Mouse (Mus musculus): ENCODE results near the gene Ascc1.

The Ascc1 gene

DNA sequence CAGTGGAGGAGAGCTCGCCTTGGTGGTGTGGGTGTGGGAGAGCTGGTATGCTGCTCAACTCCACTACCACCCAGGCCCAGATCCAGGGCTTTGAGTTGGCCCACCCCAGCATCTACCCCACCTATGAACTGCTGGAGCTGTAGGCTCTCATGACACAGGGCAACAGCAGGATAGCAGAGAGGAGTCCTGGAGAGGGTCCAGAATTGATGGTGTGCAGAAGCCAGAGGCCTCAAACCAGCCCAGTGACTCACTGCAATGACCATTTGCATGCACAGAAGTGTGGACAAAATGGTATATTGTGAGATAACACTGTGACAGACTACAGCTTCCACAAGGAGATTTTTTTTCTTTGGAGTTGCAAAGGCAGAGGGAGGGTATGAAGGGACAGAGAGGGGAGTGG, 21.1 kb downstream of the Ascc1 start:
- no peak for DNase-seq

DNA sequence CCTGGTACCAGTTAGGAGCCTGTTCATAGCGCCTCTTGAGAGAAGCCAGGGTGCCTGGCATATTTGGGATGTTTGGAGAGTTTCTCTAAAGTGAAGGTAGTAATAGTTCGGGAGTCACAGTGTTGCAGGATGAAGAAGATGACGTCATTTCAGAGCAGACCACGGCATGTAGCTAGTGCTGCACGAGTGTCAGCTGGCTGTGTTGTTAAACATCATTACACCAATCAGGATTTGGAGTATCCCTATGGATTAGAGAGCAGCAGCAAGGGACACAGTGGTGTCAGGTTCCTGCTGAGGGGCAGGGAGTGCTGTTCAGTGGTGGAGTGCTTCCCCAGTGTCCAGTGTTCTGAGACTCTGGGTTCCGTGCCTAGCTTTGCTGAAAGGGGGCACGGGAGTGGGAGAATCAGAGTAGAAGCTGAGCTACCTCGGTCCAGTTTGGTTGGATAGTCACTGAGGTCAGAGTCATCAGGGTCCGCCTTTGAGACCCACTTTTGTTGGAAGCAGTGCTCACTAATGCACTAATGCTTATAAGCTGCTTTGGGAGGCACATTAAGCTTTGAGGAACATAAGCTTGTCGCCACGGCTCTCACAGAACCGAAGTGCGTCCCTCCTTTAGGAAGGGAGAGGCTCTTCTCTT, 24.3 kb downstream of the Ascc1 start:
- no peak for DNase-seq

DNA sequence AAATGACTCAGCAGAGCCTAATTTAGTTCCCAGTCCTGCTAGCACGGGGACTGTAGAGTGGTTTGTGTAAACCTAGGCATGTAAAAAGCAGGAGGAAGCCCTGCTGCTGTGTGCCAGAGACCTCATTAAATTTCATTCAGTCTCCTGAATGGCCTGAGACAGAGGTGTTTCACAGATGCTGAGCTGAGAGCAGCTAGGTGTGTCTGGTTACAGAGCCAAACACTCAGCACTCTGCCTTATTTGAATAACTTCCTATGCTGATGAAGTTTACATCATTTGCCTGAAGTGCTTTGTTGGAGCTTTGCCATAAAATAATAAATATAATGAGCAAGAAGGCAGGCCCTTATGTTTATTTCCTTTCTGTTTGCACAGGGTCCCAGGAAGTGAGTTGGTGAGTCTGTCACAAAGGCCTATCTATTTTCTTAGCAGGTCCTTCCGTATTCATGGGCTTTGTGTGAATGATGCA, 25.0 kb downstream of the Ascc1 start:
- DNase-seq = no peak

DNA sequence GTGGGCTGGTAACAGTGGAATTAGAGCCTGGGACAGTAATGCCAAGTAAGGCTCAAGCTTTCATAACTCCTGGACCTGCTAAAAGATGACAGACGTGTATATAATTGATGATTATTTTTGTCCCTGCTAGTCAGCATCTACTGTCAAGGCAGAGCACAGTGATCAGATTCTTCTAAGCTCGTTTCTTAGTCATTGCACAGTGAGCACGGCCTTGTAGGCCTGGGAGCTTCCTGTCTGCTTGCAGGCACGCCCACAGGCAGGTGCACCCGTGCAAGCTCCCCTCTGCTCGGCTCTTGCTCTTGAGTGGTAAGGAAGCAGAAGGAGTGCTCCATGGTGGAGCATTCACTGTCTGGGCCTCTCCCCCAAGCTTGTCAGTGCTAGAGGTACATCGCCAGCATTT, 25.6 kb downstream of the Ascc1 start:
- DNase-seq = peak; percentile 9 to 35

DNA sequence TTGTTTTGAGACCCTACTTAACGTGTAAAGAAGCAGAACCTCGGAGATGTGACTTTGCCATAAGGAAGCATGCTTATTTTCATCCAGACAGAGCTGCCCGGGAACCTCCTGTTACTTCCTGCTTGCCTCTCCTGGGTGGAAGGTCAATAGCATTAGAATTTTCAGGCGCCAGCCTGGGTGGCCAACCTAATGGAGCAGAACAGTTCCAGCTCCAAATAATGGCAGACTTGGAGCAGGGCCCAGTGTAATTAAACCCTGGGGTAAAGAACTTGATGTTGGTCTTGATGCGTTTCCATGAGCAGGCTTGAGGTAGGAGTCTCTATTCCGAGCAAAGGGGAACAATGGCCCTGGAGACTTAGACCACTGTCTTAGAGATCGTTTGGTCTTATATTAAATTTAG, 26.4 kb downstream of the Ascc1 start:
- DNase-seq = no peak

DNA sequence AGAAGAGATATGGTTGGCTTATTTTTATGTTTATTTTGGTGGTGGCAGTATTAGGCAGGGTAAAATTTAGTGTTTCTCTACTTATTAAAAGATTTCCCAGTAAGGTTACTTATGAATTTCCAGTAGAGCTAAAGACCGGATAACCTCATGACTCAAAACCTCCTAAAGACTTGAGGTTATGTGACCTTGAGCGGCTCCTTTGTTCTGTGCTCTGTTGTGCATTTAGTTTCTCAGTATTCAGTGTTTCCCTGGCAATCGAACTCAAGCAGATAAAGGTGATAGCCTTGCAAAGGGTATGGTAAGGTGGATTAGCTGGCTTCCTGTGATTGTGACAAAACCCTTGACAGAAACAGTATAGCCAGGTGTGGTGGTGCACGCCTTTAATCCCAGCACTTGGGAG, 26.8 kb downstream of the Ascc1 start:
- DNase-seq = no peak

DNA sequence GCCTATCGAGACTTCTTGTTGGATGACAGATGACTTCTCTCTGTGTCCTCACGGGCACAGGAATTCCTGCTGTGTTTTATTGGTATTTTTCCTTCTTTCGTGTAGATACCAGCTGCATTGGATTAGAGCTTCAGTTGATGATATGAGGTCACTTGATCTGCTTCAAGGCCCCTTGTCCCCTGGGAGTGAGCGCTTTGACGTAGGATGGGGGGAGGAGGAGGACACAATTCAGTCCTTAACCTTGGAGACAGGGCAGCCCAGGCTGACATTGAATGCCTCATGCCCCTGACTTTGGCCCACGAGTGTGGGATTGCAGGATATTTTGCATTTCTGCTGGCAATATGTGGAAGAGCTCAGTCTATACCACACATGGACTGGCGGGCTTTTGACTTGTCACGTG, 29.0 kb downstream of the Ascc1 start:
- no peak for DNase-seq

DNA sequence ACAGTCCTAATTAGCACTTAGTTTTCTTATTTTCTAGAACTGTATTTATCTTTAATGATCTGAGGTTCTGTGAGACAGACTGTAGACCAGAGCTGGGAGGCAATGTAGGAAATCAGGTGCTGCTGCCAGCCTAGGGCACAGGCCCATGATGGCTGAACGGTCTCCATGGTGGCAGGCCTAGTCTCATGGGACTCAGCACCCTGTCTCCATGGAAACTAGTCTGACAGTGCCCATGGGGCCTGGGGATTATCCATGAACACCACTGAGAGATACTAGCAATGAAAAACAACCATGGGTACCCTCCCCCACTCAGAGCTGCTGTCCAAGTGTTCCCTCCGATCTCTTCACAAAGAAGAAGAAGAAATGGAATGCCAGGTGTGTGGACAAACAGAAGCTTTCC, 29.4 kb downstream of the Ascc1 start:
- DNase-seq = no peak

DNA sequence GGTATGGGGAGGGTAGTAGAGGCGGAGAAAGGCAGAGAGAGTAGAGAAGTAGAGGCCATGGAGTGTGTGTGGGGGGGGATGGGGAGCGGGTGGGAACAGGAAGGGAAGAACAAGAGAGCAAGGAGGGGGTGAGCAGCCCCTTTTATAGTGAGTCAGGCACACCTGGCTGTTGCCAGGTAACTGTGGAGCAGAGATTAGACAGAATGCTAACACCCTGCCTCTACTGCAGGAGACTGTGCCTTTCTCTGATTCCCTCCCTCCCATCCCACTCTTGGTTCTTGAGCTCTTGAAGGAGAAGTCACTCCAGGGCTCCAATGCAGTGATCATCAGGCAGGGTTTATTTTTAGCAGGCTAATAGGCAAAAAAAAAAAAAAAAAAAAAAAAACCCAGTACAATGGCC, 30.0 kb downstream of the Ascc1 start:
- DNase-seq = no peak

DNA sequence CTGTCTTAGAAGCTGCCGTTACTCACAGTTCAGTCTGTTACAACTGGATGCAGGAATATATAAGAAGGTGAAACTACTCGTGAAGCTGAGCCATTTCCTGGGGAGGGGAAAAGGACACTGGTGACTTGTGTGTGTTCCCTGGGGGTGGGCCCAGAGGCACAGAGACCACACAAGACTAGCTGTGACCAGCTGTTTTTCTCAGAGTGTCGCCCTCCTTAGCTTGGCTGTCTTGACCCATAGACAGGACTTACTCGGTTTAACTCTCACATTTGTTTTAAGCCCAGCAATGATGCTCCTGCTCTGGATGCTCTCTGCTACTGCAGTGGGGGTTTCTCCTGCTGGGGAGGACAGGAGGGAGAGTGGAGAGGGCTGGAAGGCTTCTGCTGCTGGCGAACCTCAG, 30.5 kb downstream of the Ascc1 start:
- no peak for DNase-seq

DNA sequence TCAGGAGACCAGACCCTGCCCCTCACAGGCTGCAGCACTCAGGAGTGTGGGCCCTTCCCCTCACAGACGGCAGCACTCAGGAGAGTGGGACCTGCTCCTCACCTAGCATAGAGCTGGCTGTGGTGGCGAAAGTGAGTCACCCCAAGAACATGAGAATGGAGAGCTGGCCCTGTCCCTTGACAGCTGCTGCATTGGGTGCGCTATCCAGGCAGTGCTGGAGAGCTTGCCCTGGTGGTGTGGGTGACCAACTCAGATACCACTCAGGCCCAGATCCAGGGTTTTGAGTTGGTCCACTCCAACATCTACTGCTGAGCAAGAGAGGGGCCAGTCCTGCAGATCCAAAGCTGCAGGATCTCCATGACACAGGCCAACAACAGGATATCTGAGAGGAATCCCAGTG, 32.0 kb downstream of the Ascc1 start:
- no peak for DNase-seq

DNA sequence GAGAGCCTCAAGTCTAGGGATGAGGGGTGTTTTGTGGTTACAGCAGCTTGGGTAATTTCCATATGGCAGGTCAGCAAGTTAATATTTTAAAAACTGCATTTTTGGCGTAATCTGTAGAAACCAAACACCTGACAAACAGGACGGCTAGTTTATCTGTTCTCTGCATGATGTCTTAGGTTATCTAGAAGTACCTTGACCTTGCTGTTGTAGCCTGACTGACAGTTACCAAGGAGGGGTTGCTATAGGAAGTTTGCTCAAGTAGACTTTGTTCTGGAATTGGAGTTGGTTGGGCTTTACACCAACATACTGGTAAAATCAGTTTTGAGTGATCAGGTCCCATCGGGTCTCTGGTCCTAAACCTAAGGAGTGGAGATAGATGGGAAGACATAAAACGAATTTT, 33.1 kb downstream of the Ascc1 start:
- no peak for DNase-seq

DNA sequence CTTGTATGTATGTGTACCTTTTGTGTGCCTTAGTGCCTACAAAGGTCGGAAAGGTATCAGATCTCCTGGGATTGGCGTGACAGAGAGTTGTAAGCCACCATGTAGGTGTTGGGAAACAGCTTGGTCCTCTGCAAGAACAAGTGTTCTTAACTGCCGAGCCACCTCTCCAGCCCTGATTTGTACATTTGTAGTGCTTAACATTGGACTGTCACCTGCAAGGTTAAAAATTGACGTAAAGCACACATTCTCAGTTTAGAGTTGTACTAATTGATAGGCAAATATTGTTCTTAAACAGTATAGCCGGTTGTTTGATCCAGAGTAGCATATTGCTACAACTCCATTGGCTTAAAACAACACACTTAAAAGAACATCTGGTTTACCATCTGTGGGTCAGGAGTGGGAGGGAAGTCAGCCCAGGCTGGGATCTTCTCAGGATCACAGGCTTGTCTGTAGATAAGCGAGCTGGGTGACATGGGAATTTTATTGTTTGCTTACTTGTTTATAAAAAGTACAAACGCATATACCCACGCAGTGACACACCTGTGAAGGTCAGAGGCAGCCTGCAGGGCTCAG, 39.8 kb downstream of the Ascc1 start:
- no peak for DNase-seq

DNA sequence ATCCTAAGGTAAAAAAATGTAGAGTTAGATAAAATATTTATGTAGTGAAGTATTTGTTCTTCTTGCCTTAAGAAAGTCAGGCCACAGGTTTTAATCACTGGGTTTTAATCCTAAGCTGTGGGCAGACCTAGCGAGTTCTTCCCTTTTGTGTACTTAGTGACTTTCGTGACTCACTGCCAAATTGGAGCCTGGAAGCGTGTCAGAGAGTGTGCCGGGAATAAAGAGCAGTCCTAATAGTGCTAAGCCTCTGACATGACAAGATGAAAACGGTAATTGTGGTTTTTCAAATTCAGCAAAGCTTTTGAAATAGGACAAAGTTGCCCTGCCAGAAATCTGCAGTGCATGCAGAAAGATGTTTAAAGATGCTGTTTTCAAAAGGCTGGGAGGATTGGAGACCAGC, 44.1 kb downstream of the Ascc1 start:
- no peak for DNase-seq

DNA sequence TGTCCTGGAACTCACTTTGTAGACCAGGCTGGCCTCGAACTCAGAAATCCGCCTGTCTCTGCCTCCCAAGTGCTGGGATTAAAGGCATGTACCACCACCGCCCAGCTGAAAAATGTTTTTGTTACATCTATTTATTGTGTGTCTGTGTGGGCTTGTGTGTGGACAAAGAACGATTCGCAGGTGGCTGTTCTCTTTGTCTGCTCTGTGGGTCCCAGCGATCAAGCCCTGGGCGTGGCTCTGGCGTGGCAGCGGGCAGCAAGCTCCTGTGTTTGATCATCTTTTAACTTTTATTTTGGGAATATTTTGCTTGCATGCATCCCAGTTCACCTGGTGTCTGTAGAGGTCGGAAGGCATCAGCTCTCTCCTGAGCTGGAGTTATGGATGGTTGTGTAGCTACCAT, 48.0 kb downstream of the Ascc1 start:
- DNase-seq = no peak

DNA sequence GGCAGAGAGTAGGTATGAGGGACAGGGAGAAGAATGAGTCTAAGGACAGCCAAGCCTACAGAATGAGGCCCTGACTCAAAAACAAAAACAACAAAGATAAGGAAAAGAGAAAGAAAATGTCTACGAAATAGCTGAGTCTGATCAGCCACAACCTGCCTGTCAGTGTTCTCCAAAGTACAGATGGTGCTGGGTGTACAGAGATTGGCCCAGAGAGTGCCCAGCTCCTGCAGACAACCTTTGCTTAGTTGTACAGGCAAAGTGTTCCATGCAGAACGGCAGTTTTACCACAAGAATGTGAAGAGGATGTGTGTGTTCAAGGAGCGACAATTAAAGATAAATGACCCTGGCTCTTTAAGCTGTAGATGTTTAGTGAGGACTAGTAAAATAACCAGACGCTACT, 50.5 kb downstream of the Ascc1 start:
- no peak for DNase-seq

DNA sequence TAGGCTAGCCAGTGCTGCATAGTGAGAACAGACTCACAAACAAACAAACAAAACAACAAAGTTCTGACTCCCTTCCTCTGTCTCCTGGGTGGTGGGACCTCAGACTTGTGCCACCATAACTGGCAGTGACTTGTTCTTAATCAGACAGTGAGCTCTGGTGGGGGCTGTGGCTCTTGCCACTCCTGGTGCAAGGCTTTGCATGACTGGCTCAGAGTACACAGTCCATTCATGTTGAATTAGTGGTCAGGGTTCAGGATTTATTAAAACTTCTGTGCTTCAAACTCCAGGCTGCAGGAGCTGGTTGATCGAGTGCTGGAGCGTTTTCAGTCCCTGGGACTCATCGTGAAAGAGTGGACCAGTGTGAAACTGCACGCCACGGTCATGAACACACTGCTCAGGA, 59.6 kb downstream of the Ascc1 start:
- DNase-seq = no peak

DNA sequence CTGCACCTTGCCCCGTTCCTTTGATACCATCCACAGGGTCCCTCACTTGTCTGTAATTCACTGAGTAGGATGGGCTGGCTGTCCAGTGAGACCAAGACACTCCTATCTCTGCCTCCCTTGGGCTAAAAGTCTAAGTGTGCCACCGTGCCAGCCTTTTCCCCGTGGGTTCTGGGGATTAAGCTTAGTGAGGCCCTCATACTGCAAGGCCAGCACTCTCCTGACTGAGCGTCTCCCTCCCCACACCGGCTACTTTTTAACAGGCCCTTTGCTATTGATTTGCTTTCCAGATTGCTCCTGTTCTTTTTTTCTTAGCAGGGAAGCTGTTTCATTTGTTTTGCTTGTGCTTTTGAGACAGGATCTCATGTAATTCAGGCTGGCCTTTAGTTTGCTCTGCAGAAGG, 60.3 kb downstream of the Ascc1 start:
- no peak for DNase-seq

DNA sequence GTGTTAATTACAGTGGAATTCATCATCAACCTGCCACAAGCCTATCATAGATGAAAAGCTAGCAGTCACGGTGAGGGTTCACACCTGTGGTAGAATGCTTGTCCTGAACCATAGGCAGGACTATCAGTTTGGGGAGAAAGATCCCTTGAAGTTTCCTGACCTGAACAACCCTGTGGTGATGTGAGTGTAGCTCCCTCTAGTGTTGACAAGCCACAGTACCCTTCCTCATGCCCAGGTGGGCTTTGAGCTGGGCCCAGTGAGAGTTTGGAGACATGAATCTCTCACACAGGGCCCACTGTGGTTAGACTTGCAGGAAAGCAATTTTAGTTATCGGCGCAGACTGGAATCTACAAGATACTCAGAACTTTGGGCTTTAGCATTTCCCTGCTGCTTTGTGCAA, 63.9 kb downstream of the Ascc1 start:
- DNase-seq = peak in 1 of 2 experiments; percentile 27

DNA sequence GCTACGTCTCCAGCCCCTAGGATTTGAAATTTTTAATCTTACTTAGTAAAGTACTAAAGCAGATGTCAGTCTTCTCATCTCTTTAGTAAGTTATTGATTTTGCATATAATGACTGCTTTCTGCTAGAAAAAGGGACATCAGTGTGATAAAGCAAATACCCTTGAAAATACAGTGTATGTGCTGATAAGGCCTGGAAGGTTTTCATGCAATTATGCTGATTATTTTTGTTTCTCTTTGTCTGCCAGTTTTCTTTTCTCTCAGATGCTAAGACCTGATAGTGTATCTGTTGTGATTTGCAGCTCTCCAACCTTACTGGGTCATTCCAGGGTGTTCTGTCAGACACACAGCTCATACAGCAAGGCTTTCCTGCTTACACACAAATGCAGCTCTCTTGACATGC, 72.6 kb downstream of the Ascc1 start:
- no peak for DNase-seq

DNA sequence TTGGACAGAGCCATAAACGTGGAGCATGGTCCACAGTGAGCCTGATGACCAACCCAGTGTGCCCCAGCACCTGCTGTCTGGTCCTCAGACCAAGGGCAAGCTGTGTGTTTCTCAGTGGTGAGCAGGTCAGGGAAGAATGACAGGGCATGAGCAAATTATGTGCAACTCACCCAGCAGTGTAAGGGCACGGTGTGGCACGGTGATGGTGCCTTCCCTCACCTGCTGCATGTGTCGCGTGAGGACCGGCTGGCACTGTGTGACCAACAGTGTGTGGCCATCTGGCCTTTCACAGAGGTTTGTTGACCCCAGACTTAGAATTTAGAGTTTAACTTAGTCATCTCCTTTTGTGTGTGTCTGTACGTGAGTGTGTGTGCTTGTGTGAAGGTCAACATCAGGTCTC, 74.6 kb downstream of the Ascc1 start:
- DNase-seq = no peak

DNA sequence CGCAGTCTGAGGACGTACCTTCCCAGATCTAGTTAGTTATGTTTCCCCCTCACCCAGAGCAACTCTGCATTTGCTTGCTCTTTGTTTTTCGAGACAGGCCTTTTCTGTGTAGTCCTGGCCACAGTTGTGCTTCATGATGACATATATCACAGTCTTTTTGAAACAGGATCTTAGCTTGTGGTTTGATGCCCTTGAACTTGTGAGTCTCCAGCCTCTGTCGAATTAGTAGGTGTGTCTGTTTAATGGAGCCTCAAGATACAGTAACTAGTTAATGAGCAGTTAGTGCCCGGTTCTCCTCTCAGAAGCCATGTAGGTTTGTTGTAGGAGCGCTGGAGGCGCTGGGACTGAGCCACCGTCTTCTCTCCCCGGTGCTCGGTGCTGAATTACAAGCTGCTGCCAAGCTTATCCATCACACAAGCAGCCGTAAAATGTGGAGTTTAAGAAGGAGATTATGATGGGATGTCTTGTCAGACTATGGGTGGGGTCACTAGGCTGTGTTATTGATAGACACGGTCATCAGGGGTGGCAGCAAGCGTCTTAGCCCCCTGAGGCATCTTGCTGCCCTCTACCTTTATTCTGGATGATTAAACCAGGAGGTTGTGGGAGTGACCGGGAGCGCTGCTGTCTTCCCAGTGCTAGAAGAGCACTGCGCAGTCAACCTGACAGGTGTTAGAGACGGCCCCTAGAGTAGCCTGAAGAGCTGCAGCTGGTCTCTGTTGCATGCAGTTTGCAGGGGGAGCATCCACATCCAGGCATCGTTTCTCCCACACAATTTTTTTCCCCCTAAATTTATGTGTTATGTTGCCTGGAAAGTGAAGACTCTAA, 75.3 kb downstream of the Ascc1 start:
- DNase-seq = no peak

DNA sequence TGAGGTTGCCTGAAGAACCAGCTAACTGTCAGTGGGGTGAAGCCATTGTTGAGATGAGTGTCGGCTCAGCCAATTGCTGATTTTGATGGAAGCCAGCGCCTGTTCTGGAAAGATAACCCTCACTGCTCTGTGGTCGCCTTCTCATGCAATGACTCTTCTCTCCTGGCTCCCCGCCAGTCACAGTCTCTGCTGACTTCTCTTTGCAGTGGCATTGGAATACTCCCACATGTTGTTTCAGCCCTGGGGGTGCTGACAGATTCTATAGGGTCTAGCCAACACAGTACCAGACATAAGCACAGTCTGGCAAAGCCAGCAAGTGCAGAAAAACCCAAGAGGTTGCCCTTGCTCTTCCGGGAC, 75.9 kb downstream of the Ascc1 start:
- DNase-seq = no peak

DNA sequence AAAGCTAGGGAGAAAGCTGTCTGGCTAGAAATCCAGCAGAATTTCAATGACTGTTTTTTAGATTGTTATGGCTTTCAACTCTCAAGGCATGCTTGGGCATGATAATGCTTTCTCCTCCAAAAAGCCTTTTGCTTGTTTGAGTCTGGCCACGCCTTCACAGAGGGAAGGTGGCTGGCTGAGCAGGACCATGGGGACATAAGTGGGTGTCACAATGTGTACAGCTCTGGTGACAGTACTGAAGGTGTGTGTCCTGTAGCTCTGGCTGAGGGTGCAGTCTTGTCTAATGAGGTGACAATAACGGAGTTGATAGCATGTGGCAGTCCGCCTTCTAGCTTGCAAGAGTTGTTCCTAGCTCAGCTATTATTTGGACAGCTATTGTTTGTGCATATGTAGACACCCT, 77.6 kb downstream of the Ascc1 start:
- DNase-seq = peak in 1 of 2 experiments; percentile 12
